Mouse (Mus musculus): ENCODE measurements around the gene Gm20458.

- TF ChIP-seq GATA1 (IDR thresholded peaks at IDR 0.05; ENCODE audit: low read length), result no peak
- TF ChIP-seq TAL1 (IDR thresholded peaks at IDR 0.05; ENCODE audit: low read length), result no peak
These were observed 19.0 kb upstream of the Gm20458 start for GRCm38 (mm10) chr2:164441731-164442130.

Measured in erythroblast, embryonic 14.5 days (primary cell).